Mouse (Mus musculus): ENCODE results near the gene Spty2d1. TPM values are rescaled to one million over a fixed set of nuclear protein-coding genes. Genes with fewer than 3 reads are reported as not detected.
A peak's percentile ranks its signal among the peaks of the same experiment; 100 is the strongest.
"Not testable (repeated sequence)": the region's sequence is repeated elsewhere in the genome, so short reads cannot be mapped to it uniquely, and the experiment has no call there.

Gene Spty2d1
- polyA plus RNA-seq, 1 experiment from 2014 or later: 13.1 TPM

GRCm38 (mm10) chr7:47000644-47000983 is 7.6 kb downstream of the Spty2d1 start:
- H3K27me3 ChIP-seq (ENCODE audit: control insufficient read depth, insufficient read depth, low read length): no peaks in the 10 kb centered on the region
- H3K4me1 ChIP-seq (ENCODE audit: control insufficient read depth, insufficient read depth, low read length): peaks cover 44% of the 10 kb centered on the region
- H3K9ac ChIP-seq (ENCODE audit: low read length): no peak overlapping the region
- no peaks in the 10 kb centered on the region for H3K9me3 ChIP-seq (replicated peaks; ENCODE audit: control insufficient read depth, low read length)
- no peak overlapping the region for H3K4me2 ChIP-seq (ENCODE audit: low read depth, low read length)
- peak; percentile 63 for ATAC-seq (replicated peaks; ENCODE audit: extremely low read depth, insufficient read depth, low FRiP score)
- no peak overlapping the region for H3K27ac ChIP-seq (ENCODE audit: low read length)
- peaks cover 20% of the 10 kb centered on the region for H3K36me3 ChIP-seq (ENCODE audit: control insufficient read depth, insufficient read depth)
- H3K4me3 ChIP-seq (ENCODE audit: low read length): no peak overlapping the region
- 49% methylated on average over 3 of the region's 3 CpGs for WGBS

DNA sequence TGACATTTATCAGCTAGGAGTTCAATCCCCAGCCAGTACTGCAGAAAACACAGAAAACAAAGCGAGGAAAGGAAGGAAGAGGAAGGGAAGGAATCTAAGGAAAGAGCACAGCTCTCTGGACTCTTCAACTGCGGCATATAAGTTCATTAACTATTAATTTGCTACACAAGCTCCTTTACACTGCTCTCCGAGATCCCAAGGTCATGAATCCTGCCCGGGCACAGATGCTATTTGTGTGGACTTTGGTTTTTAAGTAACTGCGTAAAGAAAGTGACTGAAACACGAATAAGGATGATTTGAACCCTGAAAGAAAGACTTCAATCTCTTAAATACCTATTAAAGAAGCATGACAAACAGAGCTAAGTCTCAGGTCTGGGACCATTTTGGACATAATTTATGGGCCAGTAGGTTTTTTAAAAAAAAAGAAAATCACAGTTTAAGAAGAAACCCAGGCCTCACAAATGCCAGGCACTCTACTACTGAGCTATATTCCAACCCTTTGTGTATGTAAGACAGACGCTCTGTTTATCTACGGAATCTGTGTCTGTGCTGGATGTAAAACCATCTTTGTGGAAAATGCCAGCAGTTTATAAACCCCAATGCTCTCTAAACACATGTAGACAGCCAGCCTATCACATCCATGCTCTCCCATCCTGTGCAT is 8.1 kb downstream of the Spty2d1 start:
- Histone ChIP-seq H3K4me1 (ENCODE audit: control insufficient read depth, insufficient read depth, low read length) (peaks cover 40% of the 10 kb centered on the region), H3K9ac (ENCODE audit: low read length) (no peak overlapping the region), H3K36me3 (ENCODE audit: control insufficient read depth, insufficient read depth) (peaks cover 24% of the 10 kb centered on the region), H3K4me2 (ENCODE audit: low read depth, low read length) (no peak overlapping the region), H3K9me3 (replicated peaks; ENCODE audit: control insufficient read depth, low read length) (no peaks in the 10 kb centered on the region), H3K27me3 (ENCODE audit: control insufficient read depth, insufficient read depth, low read length) (no peaks in the 10 kb centered on the region), H3K27ac (ENCODE audit: low read length) (no peak overlapping the region; the same call in 1 of the 2 replicates), H3K4me3 (ENCODE audit: low read length) (no peak overlapping the region)
- no peak for ATAC-seq (replicated peaks; ENCODE audit: extremely low read depth, insufficient read depth, low FRiP score)
- 67% methylated on average over 8 of the region's 8 CpGs for WGBS

DNA sequence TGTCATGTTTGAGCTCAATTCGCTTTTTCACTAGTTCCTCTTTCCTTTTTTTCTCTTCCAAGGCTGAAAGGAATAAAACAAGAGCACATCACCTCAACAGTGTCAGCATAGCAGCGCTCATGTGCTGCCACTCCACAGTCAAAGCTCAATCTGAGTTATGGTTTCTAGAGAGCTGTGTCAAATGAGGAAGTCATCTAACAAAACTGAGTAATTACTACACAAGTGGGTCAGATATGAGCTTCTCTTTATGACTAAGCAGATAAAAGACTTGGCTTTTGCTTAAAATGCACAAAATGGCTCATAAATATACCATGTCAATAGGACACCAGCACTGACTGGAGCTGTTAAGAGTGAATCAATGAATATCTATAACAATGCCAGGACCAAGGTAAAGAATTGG is 9.3 kb downstream of the Spty2d1 start:
- Histone ChIP-seq H3K27me3 (ENCODE audit: control insufficient read depth, insufficient read depth, low read length) (no peaks in the 10 kb centered on the region), H3K9me3 (replicated peaks; ENCODE audit: control insufficient read depth, low read length) (no peaks in the 10 kb centered on the region), H3K9ac (ENCODE audit: low read length) (no peak overlapping the region), H3K4me2 (ENCODE audit: low read depth, low read length) (no peak overlapping the region), H3K36me3 (ENCODE audit: control insufficient read depth, insufficient read depth) (peaks cover 30% of the 10 kb centered on the region), H3K4me3 (ENCODE audit: low read length) (no peak overlapping the region), H3K4me1 (ENCODE audit: control insufficient read depth, insufficient read depth, low read length) (peaks cover 40% of the 10 kb centered on the region), H3K27ac (ENCODE audit: low read length) (no peak overlapping the region)
- no peak for ATAC-seq (replicated peaks; ENCODE audit: extremely low read depth, insufficient read depth, low FRiP score)
- 90% methylated on average over 2 of the region's 2 CpGs for WGBS

GRCm38 (mm10) chr7:46997644-46998395 is 10.4 kb downstream of the Spty2d1 start:
- H3K4me3 ChIP-seq (ENCODE audit: low read length): peak overlapping the region; percentile 15; the same call in 1 of the 2 replicates
- 60% methylated on average over 21 of the region's 21 CpGs for WGBS
- H3K27me3 ChIP-seq (ENCODE audit: control insufficient read depth, insufficient read depth, low read length): no peaks in the 10 kb centered on the region
- H3K4me1 ChIP-seq (ENCODE audit: control insufficient read depth, insufficient read depth, low read length): peaks cover 32% of the 10 kb centered on the region
- ATAC-seq (replicated peaks; ENCODE audit: extremely low read depth, insufficient read depth, low FRiP score): peak; percentile 84
- peak overlapping the region; percentile 58 for H3K27ac ChIP-seq (ENCODE audit: low read length)
- peak overlapping the region; percentile 53 for H3K4me2 ChIP-seq (ENCODE audit: low read depth, low read length)
- no peak overlapping the region for H3K9ac ChIP-seq (ENCODE audit: low read length)
- peaks cover 39% of the 10 kb centered on the region for H3K36me3 ChIP-seq (ENCODE audit: control insufficient read depth, insufficient read depth)
- H3K9me3 ChIP-seq (replicated peaks; ENCODE audit: control insufficient read depth, low read length): no peaks in the 10 kb centered on the region

DNA sequence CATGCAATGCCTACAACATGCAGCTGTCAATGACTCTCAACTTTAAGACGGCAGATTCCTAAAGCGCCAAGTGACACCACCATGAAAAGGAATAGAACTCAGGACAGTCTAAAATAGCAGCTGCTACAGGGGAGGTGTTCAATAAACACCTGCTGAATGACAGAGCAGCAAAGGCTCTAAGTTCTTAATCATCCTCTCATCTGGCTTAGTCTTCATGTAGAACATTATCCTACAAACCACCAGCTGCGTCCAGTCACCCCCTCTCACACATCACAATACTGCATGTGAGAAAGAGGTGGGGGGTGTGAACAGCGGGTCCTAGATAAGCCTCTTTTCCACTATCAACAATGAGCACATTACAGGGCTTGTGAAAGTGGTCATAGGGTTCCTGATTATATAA is 11.2 kb downstream of the Spty2d1 start:
- Histone ChIP-seq H3K9ac (ENCODE audit: low read length) (no peak overlapping the region), H3K27ac (ENCODE audit: low read length) (no peak overlapping the region), H3K9me3 (replicated peaks; ENCODE audit: control insufficient read depth, low read length) (no peaks in the 10 kb centered on the region), H3K4me3 (ENCODE audit: low read length) (no peak overlapping the region), H3K27me3 (ENCODE audit: control insufficient read depth, insufficient read depth, low read length) (no peaks in the 10 kb centered on the region), H3K36me3 (ENCODE audit: control insufficient read depth, insufficient read depth) (peaks cover 43% of the 10 kb centered on the region), H3K4me2 (ENCODE audit: low read depth, low read length) (no peak overlapping the region), H3K4me1 (ENCODE audit: control insufficient read depth, insufficient read depth, low read length) (peaks cover 26% of the 10 kb centered on the region)
- no peak for ATAC-seq (replicated peaks; ENCODE audit: extremely low read depth, insufficient read depth, low FRiP score)
- WGBS: 68% methylated on average over 4 of the region's 4 CpGs

GRCm38 (mm10) chr7:46995558-46995957 is 12.7 kb downstream of the Spty2d1 start:
- H3K9ac ChIP-seq (ENCODE audit: low read length): no peak overlapping the region
- H3K27ac ChIP-seq (ENCODE audit: low read length): no peak overlapping the region
- no peak for ATAC-seq (replicated peaks; ENCODE audit: extremely low read depth, insufficient read depth, low FRiP score)
- peaks cover 46% of the 10 kb centered on the region for H3K36me3 ChIP-seq (ENCODE audit: control insufficient read depth, insufficient read depth)
- H3K9me3 ChIP-seq (replicated peaks; ENCODE audit: control insufficient read depth, low read length): no peaks in the 10 kb centered on the region
- no peak overlapping the region for H3K4me2 ChIP-seq (ENCODE audit: low read depth, low read length)
- WGBS: 83% methylated on average over 3 of the region's 3 CpGs
- H3K4me3 ChIP-seq (ENCODE audit: low read length): no peak overlapping the region
- peaks cover 17% of the 10 kb centered on the region for H3K4me1 ChIP-seq (ENCODE audit: control insufficient read depth, insufficient read depth, low read length)
- no peaks in the 10 kb centered on the region for H3K27me3 ChIP-seq (ENCODE audit: control insufficient read depth, insufficient read depth, low read length)

DNA sequence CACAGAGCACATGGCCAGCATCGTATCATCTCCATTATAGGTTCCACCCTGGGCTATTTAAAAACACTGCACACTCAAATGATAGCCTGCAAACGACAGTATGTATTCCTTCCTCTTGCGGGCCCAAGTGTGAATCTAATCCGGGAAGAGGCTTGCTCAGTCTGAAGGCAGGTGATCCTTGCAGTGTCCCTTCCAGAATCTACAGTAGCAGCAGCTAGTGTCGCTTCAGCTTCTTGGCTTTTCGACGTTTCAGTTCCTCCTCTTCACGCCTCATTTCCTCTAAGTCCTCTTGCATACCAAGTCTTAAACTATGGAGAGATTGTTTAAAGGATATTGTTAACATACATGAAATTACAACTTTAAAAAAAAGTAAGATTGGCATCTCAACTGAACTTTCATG is 15.1 kb downstream of the Spty2d1 start:
- 84% methylated on average over 8 of the region's 8 CpGs for WGBS
- no peak for ATAC-seq (replicated peaks; ENCODE audit: extremely low read depth, insufficient read depth, low FRiP score)
- no peaks in the 10 kb centered on the region for H3K27me3 ChIP-seq (ENCODE audit: control insufficient read depth, insufficient read depth, low read length)
- H3K27ac ChIP-seq (ENCODE audit: low read length): no peak overlapping the region
- H3K4me1 ChIP-seq (ENCODE audit: control insufficient read depth, insufficient read depth, low read length): peaks cover 12% of the 10 kb centered on the region
- no peak overlapping the region for H3K4me2 ChIP-seq (ENCODE audit: low read depth, low read length)
- H3K4me3 ChIP-seq (ENCODE audit: low read length): no peak overlapping the region
- peaks cover 40% of the 10 kb centered on the region for H3K36me3 ChIP-seq (ENCODE audit: control insufficient read depth, insufficient read depth)
- H3K9ac ChIP-seq (ENCODE audit: low read length): no peak overlapping the region
- H3K9me3 ChIP-seq (replicated peaks; ENCODE audit: control insufficient read depth, low read length): no peaks in the 10 kb centered on the region

GRCm38 (mm10) chr7:46989387-46989786 is 18.8 kb downstream of the Spty2d1 start:
- not testable (repeated sequence) for H3K4me3 ChIP-seq (ENCODE audit: low read length); ATAC-seq (replicated peaks; ENCODE audit: extremely low read depth, insufficient read depth, low FRiP score); H3K9ac ChIP-seq (ENCODE audit: low read length); H3K4me1 ChIP-seq (ENCODE audit: control insufficient read depth, insufficient read depth, low read length); H3K27ac ChIP-seq (ENCODE audit: low read length); H3K9me3 ChIP-seq (replicated peaks; ENCODE audit: control insufficient read depth, low read length); H3K4me2 ChIP-seq (ENCODE audit: low read depth, low read length); H3K27me3 ChIP-seq (ENCODE audit: control insufficient read depth, insufficient read depth, low read length)
- 45% methylated on average over 4 of the region's 4 CpGs for WGBS
- H3K36me3 ChIP-seq (ENCODE audit: control insufficient read depth, insufficient read depth): peaks cover 20% of the 10 kb centered on the region

DNA sequence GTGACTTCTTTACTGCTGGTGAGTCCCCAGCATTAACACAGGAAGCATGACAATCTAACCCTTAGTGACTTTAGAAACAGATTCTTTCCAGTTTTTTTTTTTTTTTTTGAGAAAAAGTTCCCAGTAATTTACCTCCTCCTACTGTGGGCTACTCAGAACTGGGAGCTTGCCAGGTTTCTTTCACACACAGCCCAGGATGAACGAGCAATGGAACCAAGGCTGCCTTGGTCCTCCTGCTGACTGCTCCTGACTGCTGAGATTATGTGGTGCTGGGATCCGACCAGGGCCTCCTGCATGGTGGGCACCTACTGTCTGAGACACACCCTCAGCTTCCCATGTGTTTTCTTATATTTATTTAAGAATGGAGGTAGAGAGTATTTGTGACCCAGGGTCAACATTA is 21.1 kb downstream of the Spty2d1 start:
- Histone ChIP-seq H3K4me2 (ENCODE audit: low read depth, low read length) (no peak overlapping the region), H3K36me3 (ENCODE audit: control insufficient read depth, insufficient read depth) (peaks cover 3% of the 10 kb centered on the region; the same call in 1 of the 2 replicates), H3K9ac (ENCODE audit: low read length) (no peak overlapping the region), H3K27me3 (ENCODE audit: control insufficient read depth, insufficient read depth, low read length) (no peaks in the 10 kb centered on the region), H3K4me1 (ENCODE audit: control insufficient read depth, insufficient read depth, low read length) (no peaks in the 10 kb centered on the region), H3K9me3 (replicated peaks; ENCODE audit: control insufficient read depth, low read length) (no peaks in the 10 kb centered on the region), H3K4me3 (ENCODE audit: low read length) (no peak overlapping the region), H3K27ac (ENCODE audit: low read length) (no peak overlapping the region)
- WGBS: 36% methylated on average over 2 of the region's 2 CpGs
- no peak; the same call in 1 of the 2 replicates for ATAC-seq (replicated peaks; ENCODE audit: extremely low read depth, insufficient read depth, low FRiP score)

All from heart, embryonic 16.5 days (tissue).